Mouse (Mus musculus): ENCODE measurements around the gene Rilpl1. TPM values are rescaled to one million over a fixed set of nuclear protein-coding genes. Genes with fewer than 3 reads are reported as not detected.
A peak's percentile ranks its signal among the peaks of the same experiment; 100 is the strongest.
"Not testable (repeated sequence)": the region's sequence is repeated elsewhere in the genome, so short reads cannot be mapped to it uniquely, and the experiment has no call there.

Gene Rilpl1
- polyA plus RNA-seq, 1 experiment from 2014 or later = 13.9 TPM

GRCm38 (mm10) chr5:124469486-124469885 lies 61.7 kb downstream of the Rilpl1 start:
- Histone ChIP-seq H3K9ac (ENCODE audit: low read depth, low read length) (no peak overlapping the region), H3K27me3 (replicated peaks; ENCODE audit: control insufficient read depth, insufficient read depth, low read length) (no peaks in the 10 kb centered on the region), H3K4me3 (ENCODE audit: low read length) (no peak overlapping the region), H3K36me3 (ENCODE audit: control insufficient read depth, insufficient read depth, low read length) (peaks cover 9% of the 10 kb centered on the region), H3K9me3 (ENCODE audit: control insufficient read depth, low read length) (no peaks in the 10 kb centered on the region), H3K27ac (ENCODE audit: low read depth, low read length) (no peak overlapping the region), H3K4me2 (ENCODE audit: low read length) (no peak overlapping the region), H3K4me1 (ENCODE audit: control insufficient read depth, insufficient read depth, low read depth, low read length) (no peaks in the 10 kb centered on the region)
- WGBS = 92% methylated on average over 6 of the region's 6 CpGs
- ATAC-seq = no peak

GRCm38 (mm10) chr5:124468365-124468764 lies 62.8 kb downstream of the Rilpl1 start:
- H3K4me1 ChIP-seq (ENCODE audit: control insufficient read depth, insufficient read depth, low read depth, low read length) = no peaks in the 10 kb centered on the region
- WGBS = 86% methylated on average over 7 of the region's 7 CpGs
- no peak overlapping the region for H3K9ac ChIP-seq (ENCODE audit: low read depth, low read length)
- no peak overlapping the region for H3K4me2 ChIP-seq (ENCODE audit: low read length)
- no peaks in the 10 kb centered on the region for H3K9me3 ChIP-seq (ENCODE audit: control insufficient read depth, low read length)
- H3K27ac ChIP-seq (ENCODE audit: low read depth, low read length) = no peak overlapping the region
- H3K36me3 ChIP-seq (ENCODE audit: control insufficient read depth, insufficient read depth, low read length) = peaks cover 11% of the 10 kb centered on the region
- no peaks in the 10 kb centered on the region for H3K27me3 ChIP-seq (replicated peaks; ENCODE audit: control insufficient read depth, insufficient read depth, low read length)
- no peak overlapping the region for H3K4me3 ChIP-seq (ENCODE audit: low read length)
- no peak for ATAC-seq

GRCm38 (mm10) chr5:124467766-124468165 lies 63.4 kb downstream of the Rilpl1 start:
- H3K36me3 ChIP-seq (ENCODE audit: control insufficient read depth, insufficient read depth, low read length) = peaks cover 17% of the 10 kb centered on the region
- no peak overlapping the region for H3K4me2 ChIP-seq (ENCODE audit: low read length)
- no peak for ATAC-seq
- no peaks in the 10 kb centered on the region for H3K27me3 ChIP-seq (replicated peaks; ENCODE audit: control insufficient read depth, insufficient read depth, low read length)
- no peak overlapping the region for H3K9ac ChIP-seq (ENCODE audit: low read depth, low read length)
- H3K4me3 ChIP-seq (ENCODE audit: low read length) = no peak overlapping the region
- no peak overlapping the region for H3K27ac ChIP-seq (ENCODE audit: low read depth, low read length)
- no peaks in the 10 kb centered on the region for H3K4me1 ChIP-seq (ENCODE audit: control insufficient read depth, insufficient read depth, low read depth, low read length)
- no peaks in the 10 kb centered on the region for H3K9me3 ChIP-seq (ENCODE audit: control insufficient read depth, low read length)
- 95% methylated on average over 1 of the region's 1 CpGs for WGBS

GRCm38 (mm10) chr5:124464905-124465304 lies 66.3 kb downstream of the Rilpl1 start:
- H3K27ac ChIP-seq (ENCODE audit: low read depth, low read length) = no peak overlapping the region
- H3K9ac ChIP-seq (ENCODE audit: low read depth, low read length) = no peak overlapping the region
- ATAC-seq = no peak
- no peaks in the 10 kb centered on the region for H3K27me3 ChIP-seq (replicated peaks; ENCODE audit: control insufficient read depth, insufficient read depth, low read length)
- no peaks in the 10 kb centered on the region for H3K9me3 ChIP-seq (ENCODE audit: control insufficient read depth, low read length)
- no peak overlapping the region for H3K4me3 ChIP-seq (ENCODE audit: low read length)
- peaks cover 31% of the 10 kb centered on the region for H3K36me3 ChIP-seq (ENCODE audit: control insufficient read depth, insufficient read depth, low read length)
- no peak overlapping the region for H3K4me2 ChIP-seq (ENCODE audit: low read length)
- H3K4me1 ChIP-seq (ENCODE audit: control insufficient read depth, insufficient read depth, low read depth, low read length) = no peaks in the 10 kb centered on the region

GRCm38 (mm10) chr5:124463462-124463861 lies 67.7 kb downstream of the Rilpl1 start:
- no peak for ATAC-seq
- H3K27me3 ChIP-seq (replicated peaks; ENCODE audit: control insufficient read depth, insufficient read depth, low read length) = no peaks in the 10 kb centered on the region
- no peaks in the 10 kb centered on the region for H3K4me1 ChIP-seq (ENCODE audit: control insufficient read depth, insufficient read depth, low read depth, low read length)
- 95% methylated on average over 5 of the region's 5 CpGs for WGBS
- H3K36me3 ChIP-seq (ENCODE audit: control insufficient read depth, insufficient read depth, low read length) = peaks cover 34% of the 10 kb centered on the region
- H3K4me3 ChIP-seq (ENCODE audit: low read length) = no peak overlapping the region
- H3K9ac ChIP-seq (ENCODE audit: low read depth, low read length) = no peak overlapping the region
- no peaks in the 10 kb centered on the region for H3K9me3 ChIP-seq (ENCODE audit: control insufficient read depth, low read length)
- no peak overlapping the region for H3K4me2 ChIP-seq (ENCODE audit: low read length)
- no peak overlapping the region for H3K27ac ChIP-seq (ENCODE audit: low read depth, low read length)

- H3K4me3 ChIP-seq (ENCODE audit: low read length) = no peak overlapping the region
- no peak overlapping the region for H3K27ac ChIP-seq (ENCODE audit: low read depth, low read length)
- H3K9ac ChIP-seq (ENCODE audit: low read depth, low read length) = no peak overlapping the region
- no peak overlapping the region for H3K4me2 ChIP-seq (ENCODE audit: low read length)
- 84% methylated on average over 8 of the region's 8 CpGs for WGBS
- H3K36me3 ChIP-seq (ENCODE audit: control insufficient read depth, insufficient read depth, low read length) = peaks cover 39% of the 10 kb centered on the region
- no peaks in the 10 kb centered on the region for H3K27me3 ChIP-seq (replicated peaks; ENCODE audit: control insufficient read depth, insufficient read depth, low read length)
- no peak for ATAC-seq
- H3K9me3 ChIP-seq (ENCODE audit: control insufficient read depth, low read length) = no peaks in the 10 kb centered on the region
- H3K4me1 ChIP-seq (ENCODE audit: control insufficient read depth, insufficient read depth, low read depth, low read length) = no peaks in the 10 kb centered on the region
Measured at GRCm38 (mm10) chr5:124462297-124463025, 68.7 kb downstream of the Rilpl1 start.

- H3K4me1 ChIP-seq (ENCODE audit: control insufficient read depth, insufficient read depth, low read depth, low read length); H3K27me3 ChIP-seq (replicated peaks; ENCODE audit: control insufficient read depth, insufficient read depth, low read length); H3K27ac ChIP-seq (ENCODE audit: low read depth, low read length); H3K9me3 ChIP-seq (ENCODE audit: control insufficient read depth, low read length); H3K4me3 ChIP-seq (ENCODE audit: low read length); H3K4me2 ChIP-seq (ENCODE audit: low read length); H3K9ac ChIP-seq (ENCODE audit: low read depth, low read length); ATAC-seq: not testable (repeated sequence)
- 92% methylated on average over 14 of the region's 14 CpGs for WGBS
- peaks cover 50% of the 10 kb centered on the region for H3K36me3 ChIP-seq (ENCODE audit: control insufficient read depth, insufficient read depth, low read length)
Measured at GRCm38 (mm10) chr5:124460922-124461321, 70.3 kb downstream of the Rilpl1 start.

- Histone ChIP-seq H3K27me3 (replicated peaks; ENCODE audit: control insufficient read depth, insufficient read depth, low read length) (no peaks in the 10 kb centered on the region), H3K4me2 (ENCODE audit: low read length) (no peak overlapping the region), H3K4me3 (ENCODE audit: low read length) (no peak overlapping the region), H3K27ac (ENCODE audit: low read depth, low read length) (no peak overlapping the region), H3K4me1 (ENCODE audit: control insufficient read depth, insufficient read depth, low read depth, low read length) (peaks cover 4% of the 10 kb centered on the region; the same call in 1 of the 2 replicates), H3K9me3 (ENCODE audit: control insufficient read depth, low read length) (no peaks in the 10 kb centered on the region), H3K9ac (ENCODE audit: low read depth, low read length) (no peak overlapping the region), H3K36me3 (ENCODE audit: control insufficient read depth, insufficient read depth, low read length) (peaks cover 54% of the 10 kb centered on the region)
- WGBS = 93% methylated on average over 6 of the region's 6 CpGs
- ATAC-seq = no peak
Measured at GRCm38 (mm10) chr5:124456762-124457161, 74.4 kb downstream of the Rilpl1 start.

GRCm38 (mm10) chr5:124454082-124454419 lies 77.1 kb downstream of the Rilpl1 start:
- peaks cover 63% of the 10 kb centered on the region for H3K36me3 ChIP-seq (ENCODE audit: control insufficient read depth, insufficient read depth, low read length)
- no peak overlapping the region for H3K4me3 ChIP-seq (ENCODE audit: low read length)
- no peak overlapping the region for H3K4me2 ChIP-seq (ENCODE audit: low read length)
- peaks cover 8% of the 10 kb centered on the region; the same call in 1 of the 2 replicates for H3K4me1 ChIP-seq (ENCODE audit: control insufficient read depth, insufficient read depth, low read depth, low read length)
- WGBS = 70% methylated on average over 1 of the region's 1 CpGs
- H3K9ac ChIP-seq (ENCODE audit: low read depth, low read length) = no peak overlapping the region
- no peaks in the 10 kb centered on the region for H3K9me3 ChIP-seq (ENCODE audit: control insufficient read depth, low read length)
- ATAC-seq = no peak
- peak overlapping the region; percentile 49 for H3K27ac ChIP-seq (ENCODE audit: low read depth, low read length)
- H3K27me3 ChIP-seq (replicated peaks; ENCODE audit: control insufficient read depth, insufficient read depth, low read length) = no peaks in the 10 kb centered on the region
